Mouse (Mus musculus) CH12F3 (cell line): Measurements from ENCODE around the gene Abhd14b.

Experiments used
- in situ Hi-C: fragments of 300-500 bp; cut with MboI; formaldehyde crosslinking; loops from 2 replicates; pipeline ENCODE4 v1.14.3; 2020; ENCODE audit warnings: low sequenced_read_pairs

Abhd14b gene

DNA sequence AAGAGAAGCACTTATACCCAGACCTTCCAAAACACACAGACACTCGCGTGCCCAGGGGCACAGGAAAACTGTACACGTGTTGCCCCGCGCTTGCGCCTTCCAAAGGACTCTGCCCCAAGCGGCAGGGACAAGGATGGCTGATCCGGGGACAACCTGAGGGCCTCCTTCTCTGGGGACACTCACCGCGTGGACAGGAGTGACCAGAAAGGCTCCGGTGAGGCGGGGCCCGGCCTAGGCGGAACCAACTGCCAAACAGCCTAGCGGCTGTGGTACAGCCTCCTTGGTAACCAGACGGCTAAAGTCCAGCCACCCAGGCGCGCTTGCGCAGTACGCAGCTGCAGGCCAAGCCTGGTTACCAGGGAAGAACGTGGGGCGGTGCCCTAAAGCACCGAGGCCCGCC is at the start of gene Abhd14b, which contains the start of gene Abhd14a:
Gene Abhd14b, plus strand, starts transcription at position 112 of the 400 bp plus-strand sequence.
Gene Abhd14a, minus strand, starts transcription at position 331 of the 400 bp plus-strand sequence.
- in situ Hi-C loops: no loop called here

DNA sequence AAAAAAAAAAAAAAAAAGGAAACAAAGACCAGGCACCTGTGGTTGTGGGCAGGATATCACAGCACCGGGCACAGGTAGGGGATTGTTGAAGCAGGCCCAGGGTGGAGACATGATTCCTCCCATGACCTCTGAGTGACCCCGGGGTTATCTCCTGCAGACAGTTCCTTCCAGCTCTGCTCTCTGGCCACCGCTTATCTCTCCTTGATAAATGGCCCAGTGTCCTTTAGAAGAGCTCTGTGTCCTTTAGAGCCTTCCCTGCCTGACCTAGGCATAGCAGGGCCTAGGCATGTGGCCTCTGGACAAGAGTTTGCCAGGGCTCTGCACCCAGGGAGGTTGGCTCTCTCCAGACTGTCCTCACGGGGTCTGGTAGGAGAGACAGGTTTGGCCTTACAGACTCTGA is 49.5 kb upstream of the Abhd14b start:
- in situ Hi-C loops: no loop called here

DNA sequence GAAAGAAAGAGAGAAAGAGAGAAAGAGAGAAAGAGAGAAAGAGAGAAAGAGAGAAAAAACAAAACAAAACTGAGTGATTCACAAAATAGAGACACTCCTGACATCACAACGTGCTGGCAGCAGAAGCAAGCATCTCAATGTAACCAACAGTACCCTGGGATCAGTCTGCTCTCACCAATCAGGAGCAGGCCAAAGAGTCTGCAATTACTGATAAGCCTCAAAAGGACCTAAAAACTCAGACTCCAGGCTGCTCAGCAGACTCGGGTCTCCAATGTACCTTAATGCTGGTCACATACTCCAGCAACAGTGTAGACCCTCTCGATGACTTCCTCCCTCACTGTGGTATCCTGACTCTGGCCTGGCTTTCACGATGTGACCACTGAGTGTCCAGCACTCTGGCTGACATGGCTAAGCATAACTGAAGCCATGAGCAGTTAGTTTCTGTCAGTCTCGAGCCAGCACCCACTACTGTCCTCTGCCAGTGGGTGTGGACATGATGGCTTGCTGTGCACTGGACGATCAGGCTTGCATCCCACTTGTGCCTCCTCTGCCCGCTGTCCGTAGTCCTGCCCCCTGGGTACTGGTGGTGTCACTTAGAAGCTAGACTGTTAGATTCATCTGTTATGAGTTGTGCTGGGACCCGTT is 48.5 kb upstream of the Abhd14b start:
- in situ Hi-C loops: no loop called here

DNA sequence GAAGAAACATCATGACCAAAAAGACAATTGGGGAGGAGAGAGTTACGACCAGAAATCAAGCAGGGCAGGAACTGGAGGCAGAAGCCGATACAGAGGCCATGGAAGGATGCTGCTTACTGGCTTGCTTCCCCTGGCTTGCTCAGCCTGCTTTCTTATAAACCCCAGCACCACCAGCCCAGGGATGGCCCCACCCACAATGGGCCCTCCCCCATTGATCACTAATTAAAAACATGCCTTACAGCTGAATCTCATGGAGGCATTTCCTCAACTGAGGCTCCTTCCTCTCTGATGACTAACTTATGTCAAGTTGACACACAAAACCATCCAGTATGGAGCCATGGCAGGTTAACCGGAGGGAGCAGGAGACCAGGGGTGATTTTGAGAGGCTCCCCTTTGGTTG is 47.5 kb upstream of the Abhd14b start:
- in situ Hi-C loops: no loop called here

DNA sequence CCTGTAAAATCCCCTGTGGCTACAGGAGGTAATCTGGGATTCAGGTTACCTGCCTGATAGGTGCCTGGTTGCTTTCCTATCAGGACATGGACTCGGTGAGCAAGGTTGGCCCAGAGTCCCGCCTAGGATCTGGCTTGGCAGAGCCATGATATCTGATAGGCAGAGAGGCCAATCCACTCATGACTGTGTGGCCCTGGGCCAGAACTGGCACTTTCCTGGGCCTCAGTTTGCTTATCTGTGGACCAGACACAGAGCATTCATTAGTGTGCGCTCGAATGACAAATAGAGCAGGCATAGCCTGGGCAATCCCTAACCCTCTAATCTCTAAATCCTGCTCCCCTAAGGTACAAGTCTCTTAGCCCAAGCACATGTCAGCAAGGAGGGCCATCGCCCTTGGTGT is 45.1 kb upstream of the Abhd14b start:
- in situ Hi-C loops: no loop called here

DNA sequence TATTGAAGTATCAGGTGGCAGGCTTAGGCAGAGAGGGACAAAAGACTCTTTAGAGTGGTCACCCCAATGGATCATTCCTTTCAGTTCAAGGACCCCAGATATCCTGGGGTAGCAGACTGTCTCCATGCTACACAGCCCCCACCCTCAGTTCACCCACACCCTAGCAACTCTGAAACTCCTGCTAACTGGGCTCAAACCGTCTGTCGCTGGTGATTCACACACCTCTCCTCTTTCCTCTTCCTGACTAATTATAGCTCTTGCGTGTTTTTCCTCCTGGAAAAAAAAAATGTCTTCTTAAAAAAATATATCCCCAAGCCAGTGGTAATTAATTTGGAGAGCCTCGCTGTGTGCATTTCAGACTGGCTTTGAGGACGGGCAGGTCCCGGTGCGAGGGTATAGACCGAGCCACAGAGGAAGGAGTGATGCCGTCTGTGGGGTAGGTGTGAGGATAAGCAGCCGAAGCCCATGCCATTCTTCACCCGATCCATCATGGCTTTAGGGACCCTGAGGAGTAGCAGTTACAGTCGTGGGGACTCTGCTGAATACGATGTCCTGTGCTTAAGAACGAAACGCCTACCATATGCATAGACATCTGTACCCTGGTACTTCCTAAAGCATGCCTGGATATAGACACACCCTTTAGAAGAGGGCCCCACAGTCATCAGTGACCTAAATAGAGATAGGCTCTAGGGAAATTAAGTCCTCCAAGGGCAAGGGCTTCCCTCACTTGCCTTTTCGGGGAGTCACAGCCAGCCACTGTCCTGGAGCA is 44.5 kb upstream of the Abhd14b start:
- in situ Hi-C loops: no loop called here

DNA sequence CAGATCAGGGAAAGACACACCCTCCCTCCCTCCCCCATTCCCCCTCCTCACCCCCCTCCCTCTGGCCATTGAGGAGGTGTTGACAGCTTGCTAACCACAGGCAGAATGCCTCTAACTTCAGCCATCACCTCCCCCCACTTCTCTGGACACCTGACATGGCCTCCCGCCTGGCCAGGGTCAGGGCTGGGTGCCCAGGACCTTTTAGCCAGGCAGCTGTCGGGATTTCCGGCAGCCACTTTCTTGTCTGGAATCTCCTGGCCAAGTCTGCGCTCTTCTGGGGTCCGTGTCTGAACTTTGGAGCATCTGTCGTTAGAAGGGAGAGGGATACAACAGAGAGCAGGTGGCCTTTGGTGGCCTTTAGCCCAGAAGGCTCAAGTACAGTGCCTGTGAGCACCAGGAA is 42.0 kb upstream of the Abhd14b start:
- in situ Hi-C loops: no loop called here

DNA sequence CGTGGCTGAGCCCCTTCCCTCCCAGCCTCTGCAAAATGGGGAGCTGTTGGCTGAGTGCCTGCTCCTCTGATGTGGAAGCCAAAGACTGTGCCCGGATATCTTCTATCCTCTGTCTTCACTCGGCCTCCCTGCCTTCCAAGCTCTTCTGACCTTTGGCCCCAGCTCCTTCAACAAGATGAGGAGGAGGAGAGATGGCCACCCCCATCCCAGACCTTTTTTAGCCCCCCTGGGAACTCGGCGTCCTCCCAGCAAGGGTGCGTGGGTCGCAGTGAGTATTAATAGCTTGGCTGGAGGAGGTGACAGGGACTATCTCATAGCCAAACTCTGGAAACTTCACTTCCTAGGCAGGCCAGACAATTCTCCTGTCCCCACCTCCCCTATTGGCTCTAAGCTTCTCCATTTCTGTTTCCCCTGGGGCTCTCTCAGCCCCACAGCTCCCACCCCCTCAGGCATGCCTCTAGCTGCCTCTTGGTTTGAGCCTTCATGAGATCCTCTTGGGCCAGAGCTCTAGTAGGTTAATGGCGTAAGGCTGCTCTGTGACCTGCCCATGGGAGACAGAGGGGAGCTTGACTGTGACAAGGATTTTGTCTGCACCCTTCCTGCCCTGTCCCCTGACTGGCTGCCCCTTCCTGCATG is 40.7 kb upstream of the Abhd14b start:
- in situ Hi-C loops: no loop called here

DNA sequence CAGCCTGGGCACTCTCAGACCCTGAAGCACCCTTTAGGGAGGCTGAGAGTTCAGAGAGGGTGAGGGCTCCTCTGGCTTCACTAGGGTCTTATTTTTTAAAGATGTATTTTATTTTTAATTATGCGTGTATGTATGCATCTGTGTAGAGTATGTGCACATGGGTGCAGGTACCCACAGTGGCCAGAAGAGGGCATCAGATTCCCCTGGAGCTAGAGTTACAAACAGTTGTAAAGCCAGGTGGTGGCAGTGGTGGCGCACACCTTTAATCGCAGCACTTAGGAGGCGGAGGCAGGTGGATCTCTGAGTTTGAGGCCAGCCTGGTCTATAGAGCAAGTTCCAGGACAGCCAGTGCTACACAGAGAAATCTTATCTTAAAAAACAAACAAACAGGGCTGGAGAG is 38.2 kb upstream of the Abhd14b start:
- in situ Hi-C loops: no loop called here

DNA sequence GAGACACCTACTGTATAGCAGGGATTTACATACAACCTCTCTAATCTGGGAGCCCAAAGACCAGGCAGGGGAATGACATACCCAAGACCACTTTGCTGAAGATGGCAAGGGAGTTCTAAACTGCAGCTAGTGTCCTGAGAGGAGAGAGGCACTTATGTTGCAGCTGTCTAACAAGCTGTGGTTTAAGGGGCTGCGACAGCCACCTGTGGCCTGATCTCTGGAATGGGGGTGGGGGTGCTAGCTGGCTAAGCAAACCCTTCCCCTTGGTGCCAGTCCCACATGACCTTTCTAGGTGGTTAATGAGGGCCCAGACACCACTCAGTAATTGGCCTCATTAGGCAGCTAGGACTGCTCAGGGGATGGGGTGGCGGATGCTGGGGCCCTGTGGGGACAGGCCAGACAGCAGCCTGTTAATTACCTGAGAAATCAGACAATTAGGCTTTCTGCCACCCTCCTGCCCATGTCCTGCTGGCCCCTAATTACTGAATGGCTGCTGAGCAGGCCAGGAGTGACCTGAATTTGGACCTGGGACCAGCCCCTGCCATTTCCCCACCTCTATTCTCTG is 37.1 kb upstream of the Abhd14b start:
- in situ Hi-C loops: no loop called here

DNA sequence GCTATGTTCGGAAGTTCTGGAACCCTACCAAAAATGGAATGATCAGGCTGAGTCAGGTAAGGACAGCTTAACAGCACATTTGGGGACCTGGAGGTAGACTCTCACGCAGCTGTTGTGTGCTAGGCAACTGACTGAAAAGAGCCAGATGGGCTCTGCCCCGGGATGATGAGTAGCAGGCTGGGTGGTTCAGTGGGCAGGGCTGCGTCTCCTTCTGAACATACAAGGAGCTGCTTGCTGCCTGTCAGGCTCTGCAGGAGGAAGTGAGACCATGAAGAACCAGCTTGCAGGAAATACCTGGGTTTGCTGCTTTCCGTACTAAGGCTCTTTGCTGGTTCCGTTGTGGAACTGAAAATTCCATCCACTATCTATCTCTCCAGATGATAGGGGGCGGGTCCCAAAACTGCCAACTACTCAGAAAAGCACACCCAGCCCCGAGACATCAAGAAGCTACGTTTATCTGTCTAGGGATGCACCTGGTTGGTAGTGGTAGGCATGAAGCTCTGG is 36.1 kb upstream of the Abhd14b start:
- in situ Hi-C loops: no loop called here

DNA sequence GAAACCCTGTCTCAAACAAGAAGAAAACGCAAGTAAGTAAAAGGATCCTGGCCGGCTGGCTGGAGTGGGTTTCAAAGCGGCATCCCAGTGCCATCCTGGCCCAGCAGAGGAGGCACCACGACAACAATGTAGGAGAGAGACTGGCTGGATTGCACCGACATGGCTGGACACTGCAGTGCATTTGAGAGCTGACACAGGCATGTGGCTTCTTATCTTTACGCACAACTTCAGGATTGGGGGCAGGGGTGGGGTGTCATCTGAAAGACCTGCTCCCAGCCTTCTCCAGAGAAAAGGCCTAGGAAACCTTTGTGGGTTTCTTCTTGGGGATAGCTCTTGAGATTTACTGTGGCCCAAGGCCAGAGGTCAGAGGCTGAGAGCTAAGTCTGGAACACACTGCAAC is 35.5 kb upstream of the Abhd14b start:
- in situ Hi-C loops: no loop called here

DNA sequence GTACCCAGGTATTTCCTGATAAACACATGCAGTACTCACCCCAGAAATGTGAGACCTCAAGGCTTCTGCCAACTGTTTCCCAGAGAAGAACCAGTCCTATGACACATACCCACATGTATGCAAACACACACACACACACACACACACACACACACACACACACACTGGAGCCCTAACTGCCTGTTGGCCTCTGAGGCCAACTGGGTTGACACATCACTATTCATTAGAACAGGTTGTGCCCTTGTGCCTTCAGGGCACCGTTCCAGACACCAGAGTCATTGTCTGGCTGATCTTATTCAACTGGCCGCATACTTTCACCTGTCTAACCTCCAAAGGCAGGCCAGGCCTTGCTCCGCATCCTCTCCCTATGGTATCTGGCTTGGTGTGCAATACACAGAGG is 35.0 kb upstream of the Abhd14b start:
- in situ Hi-C loops: no loop called here

DNA sequence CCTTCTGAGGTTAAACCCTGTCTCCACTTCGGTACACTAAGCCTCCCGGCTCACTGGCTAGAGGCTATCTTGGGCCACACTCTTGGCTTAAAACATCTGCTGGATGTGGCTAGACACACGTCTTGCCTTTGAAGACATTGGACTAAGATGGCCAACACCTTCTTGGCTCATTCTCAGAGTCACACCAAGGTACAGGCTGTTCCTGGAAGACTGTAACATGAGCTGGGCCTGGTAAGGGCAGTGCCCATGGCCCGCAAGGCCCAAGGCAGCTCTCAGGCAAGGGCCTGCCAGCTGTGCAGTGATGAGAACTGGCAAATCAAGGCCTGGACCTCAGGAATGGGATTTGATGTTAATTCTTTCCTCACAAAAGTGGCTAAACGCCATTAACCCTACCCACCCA is 33.7 kb upstream of the Abhd14b start:
- in situ Hi-C loops: no loop called here

DNA sequence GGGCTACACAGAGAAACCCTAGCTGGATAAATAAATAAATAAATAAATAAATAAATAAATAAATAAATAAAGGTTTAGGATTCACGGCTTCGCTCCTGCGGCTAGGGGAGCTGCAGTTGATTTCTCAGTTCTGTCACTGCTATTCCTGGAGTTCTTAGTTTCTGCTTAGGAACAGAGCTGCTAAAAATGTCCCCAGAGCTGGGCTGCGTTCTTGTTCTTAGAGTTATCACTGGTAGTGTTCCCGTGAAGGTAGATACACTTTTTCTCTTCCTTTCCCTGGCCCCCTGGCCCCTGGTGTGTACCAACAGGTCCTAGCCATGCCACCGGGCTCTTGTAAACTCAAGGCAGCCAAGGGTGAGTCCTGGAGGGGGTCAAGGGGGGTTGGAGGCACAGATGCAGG is 30.4 kb upstream of the Abhd14b start:
- in situ Hi-C loops: no loop called here

DNA sequence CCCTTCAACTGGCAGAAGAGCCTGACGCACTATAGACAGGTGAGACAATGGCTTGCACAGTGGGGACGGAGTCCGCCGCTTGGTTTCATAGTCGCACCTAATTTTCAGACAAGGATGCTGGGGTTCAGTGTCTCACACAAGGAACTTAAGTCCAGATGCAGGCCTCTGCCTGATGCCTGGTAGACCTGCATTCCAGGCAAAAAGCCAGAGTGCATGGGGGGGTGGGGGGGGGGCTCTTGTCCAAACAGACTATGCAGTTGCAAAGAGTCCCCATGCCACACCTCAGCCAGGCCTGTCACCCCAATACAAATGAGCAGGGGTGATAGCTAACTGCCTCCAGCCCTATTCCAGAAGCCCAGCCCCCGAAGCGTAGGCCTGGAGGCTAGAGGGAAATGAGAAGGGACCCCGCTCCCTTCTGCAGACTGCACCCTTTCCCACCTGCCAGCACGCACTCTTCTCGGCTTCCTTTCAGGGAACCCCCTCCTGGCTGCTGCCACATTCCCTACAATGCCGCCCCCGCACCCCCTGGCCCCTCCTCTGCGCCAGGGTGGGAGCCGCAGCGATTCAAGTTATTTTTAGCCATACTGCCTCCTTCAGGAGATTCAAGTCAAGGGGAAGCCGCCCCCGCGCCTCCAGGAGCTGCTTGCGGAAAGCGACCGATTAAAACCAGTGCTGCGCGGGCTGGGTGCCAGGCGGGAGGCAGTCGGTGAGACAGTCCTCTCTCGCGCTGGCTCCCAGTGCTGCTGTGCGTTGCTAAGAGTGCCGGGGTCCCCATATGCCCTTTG is 29.2 kb upstream of the Abhd14b start:
- in situ Hi-C loops: no loop called here

DNA sequence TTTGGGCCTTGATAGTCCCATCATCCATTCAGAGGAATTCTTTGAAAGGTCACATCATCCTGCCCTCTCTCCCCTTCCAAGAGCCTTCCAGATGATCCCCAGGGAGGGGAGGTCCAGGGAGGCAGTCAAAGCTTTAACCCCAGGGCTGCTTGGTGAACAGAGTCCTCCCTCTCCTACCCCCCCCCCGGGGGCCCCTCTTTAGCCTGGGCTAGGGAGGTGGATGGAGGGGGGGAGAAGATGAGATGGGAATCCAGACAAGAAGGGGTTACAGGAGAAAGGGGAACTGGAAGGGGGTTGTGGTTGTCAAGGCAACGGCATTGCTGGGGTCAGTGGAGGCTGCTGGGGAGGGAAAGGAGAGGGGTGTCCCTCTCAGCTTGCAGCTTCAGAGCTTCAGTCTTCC is 26.7 kb upstream of the Abhd14b start:
- in situ Hi-C loops: no loop called here

DNA sequence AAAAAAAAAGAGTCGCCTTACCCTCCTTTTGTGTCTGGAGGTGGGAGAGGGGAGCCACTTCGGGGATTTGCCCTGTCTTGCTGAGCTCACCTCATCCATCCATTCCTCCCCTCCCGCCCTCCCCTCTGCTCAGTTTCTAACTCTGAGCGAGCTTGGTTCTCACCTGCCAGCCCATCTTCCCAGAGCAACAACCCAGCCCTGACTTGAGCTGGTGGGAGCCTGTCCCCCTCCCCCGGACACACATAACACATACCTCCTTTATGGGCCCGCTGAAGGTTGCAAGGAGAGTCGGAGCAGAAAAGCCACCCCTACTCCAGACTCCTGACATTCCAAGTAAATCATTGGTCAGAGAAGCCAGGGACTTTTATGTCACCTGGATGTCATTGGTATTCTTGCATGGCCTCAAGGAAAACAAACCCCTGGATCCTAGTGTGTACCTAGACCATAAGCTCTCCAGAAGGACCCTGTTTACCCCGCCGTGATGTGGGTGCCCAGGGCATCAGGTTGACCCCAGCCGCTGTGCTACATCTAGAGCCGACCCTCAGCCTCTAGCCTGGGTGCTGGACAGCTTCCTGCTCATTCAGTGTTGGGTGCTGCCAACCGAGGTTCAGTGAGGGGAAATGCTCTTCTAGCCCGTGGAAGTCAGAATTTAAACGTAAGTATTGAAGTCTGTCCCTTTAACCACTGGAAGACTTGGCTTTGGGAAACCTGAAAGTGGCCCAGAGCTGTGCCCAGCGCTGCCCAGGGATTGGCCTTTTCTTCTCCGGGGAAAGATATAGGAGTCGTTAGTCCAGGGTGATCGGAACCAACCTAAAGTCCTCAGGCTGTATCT is 26.0 kb upstream of the Abhd14b start:
- in situ Hi-C loops: no loop called here

DNA sequence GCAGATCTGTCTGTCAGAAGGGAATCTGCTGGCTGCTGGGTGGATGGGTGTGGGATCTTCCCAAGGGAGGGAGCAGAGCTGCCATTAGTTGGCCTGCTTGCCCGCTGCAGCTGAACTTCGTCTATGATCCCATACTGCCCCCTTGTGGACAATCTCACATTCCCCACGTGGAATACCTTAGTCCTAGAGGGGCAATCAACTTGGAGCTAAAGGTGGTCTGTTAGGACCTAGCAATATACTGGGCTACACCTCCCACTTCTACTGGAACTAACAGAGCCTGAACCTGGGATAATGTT is 25.4 kb upstream of the Abhd14b start:
- in situ Hi-C loops: no loop called here

DNA sequence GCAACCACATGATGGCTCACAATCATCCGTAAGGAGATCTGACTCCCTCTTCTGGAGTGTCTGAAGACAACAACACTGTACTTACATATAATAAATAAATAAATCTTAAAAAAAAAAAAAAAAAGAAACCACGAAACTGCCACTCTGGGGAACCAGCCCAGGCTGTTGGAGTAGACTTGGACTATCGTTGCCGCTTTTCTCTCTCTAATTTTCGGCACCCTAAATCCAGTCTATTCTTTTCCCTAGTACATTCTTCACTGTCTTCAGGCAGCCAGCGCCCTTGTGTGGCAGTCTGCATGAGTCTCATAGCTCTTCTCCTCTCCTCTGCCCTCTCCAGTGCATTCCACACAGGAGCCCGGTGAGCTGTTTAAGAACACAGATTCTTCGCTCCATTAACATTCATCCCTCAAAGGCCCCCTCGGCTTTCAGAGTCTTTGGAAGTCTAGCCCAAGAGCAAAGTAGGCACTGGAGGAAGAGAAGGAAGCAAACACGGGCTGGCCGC is 18.5 kb upstream of the Abhd14b start:
- in situ Hi-C loops: loop anchor here (5.0 kb wide), 1 partner anchor 136 kb away; no protein-coding TSS in a partner anchor
